Mouse (Mus musculus) heart, postnatal 0 days (tissue): ENCODE results near the gene Zfp575. TPM values are rescaled to one million over a fixed set of nuclear protein-coding genes. Genes with fewer than 3 reads are reported as not detected.

Experiments used
- ATAC-seq: fragments of 200-750 bp; cut with Nextera tagmentation; 2 replicates; pipeline ENCODE4 v1.8.0; 2017; ENCODE audit warnings: low read depth, moderate number of reproducible peaks, moderate library complexity; ENCODE audit not compliant: insufficient read depth
- DNase-seq: peaks from one replicate; pipeline ENCODE4 v3.0.0-alpha.2; 2016; ENCODE audit warnings: low spot score
- H3K27ac ChIP-seq: fragments of 300-500 bp; sonication (generic); 2 replicates; pipeline ENCODE4 v1.5.1; 2014; ENCODE audit warnings: low read depth, mild to moderate bottlenecking
- H3K27me3 ChIP-seq: fragments of 300-500 bp; sonication (generic); 2 replicates; pipeline ENCODE4 v1.6.1; 2014; ENCODE audit warnings: low read length, mixed read lengths; ENCODE audit not compliant: control insufficient read depth, insufficient read depth
- H3K36me3 ChIP-seq: fragments of 300-500 bp; sonication (generic); replicated peaks from 2 replicates; pipeline ENCODE4 v1.6.1; 2014; ENCODE audit warnings: low read length, mixed read lengths; ENCODE audit not compliant: control insufficient read depth, insufficient read depth
- H3K4me1 ChIP-seq: fragments of 300-500 bp; sonication (generic); 2 replicates; pipeline ENCODE4 v1.6.1; 2014; ENCODE audit warnings: antibody characterized with exemption; ENCODE audit not compliant: control insufficient read depth, insufficient read depth
- H3K4me2 ChIP-seq: fragments of 300-500 bp; sonication (generic); 2 replicates; pipeline ENCODE4 v1.6.1; 2014; ENCODE audit warnings: low read depth, mild to moderate bottlenecking, low read length, moderate library complexity
- H3K4me3 ChIP-seq: fragments of 300-500 bp; sonication (generic); 2 replicates; pipeline ENCODE4 v1.5.1; 2014; ENCODE audit warnings: low read depth, low read length
- H3K9ac ChIP-seq: fragments of 300-500 bp; sonication (generic); replicated peaks from 2 replicates; pipeline ENCODE4 v1.6.1; 2014; ENCODE audit warnings: low read depth, low read length, mixed read lengths
- H3K9me3 ChIP-seq: fragments of 300-500 bp; sonication (generic); replicated peaks from 2 replicates; pipeline ENCODE4 v1.6.1; 2016; ENCODE audit warnings: low read length; ENCODE audit not compliant: control insufficient read depth
- CTCF ChIP-seq: IDR thresholded peaks from 2 replicates; pipeline ENCODE4 v1.5.1; 2016; ENCODE audit warnings: antibody characterized with exemption, control low read depth, low read depth
- EP300 ChIP-seq: IDR thresholded peaks from 2 replicates; pipeline ENCODE4 v1.6.1; 2016; ENCODE audit warnings: antibody characterized with exemption, low read depth
- WGBS: fragments of 180-500 bp; shearing (Covaris S2); extraction: QIAGEN DNeasy Blood & Tissue Kit; methylation state at CpG from one replicate; pipeline ENCODE4 v1.1.7; 2014; 5-methylcytosine and 5-hydroxymethylcytosine counted together
- polyA plus RNA-seq: library from polyadenylated mRNA; unstranded; fragments of >200 nt; fragmentation: Nextera tagmentation; extraction: Ambion mirVana; gene quantifications from 2 replicates; pipeline ENCODE4 v1.2.1, GENCODE M21; 2015
- total RNA-seq: library from RNA; depleted of rRNA; stranded (reverse); fragments of >200 nt; gene quantifications from 2 replicates; pipeline ENCODE4 v1.2.3, GENCODE M21; 2014; ENCODE audit warnings: low replicate concordance; rRNA removed

Gene Zfp575
- total RNA-seq (0.04 TPM in 1 of 2 replicates, not detected in the other), polyA plus RNA-seq (0.58 and 0.67 TPM in 2 replicates)

DNA sequence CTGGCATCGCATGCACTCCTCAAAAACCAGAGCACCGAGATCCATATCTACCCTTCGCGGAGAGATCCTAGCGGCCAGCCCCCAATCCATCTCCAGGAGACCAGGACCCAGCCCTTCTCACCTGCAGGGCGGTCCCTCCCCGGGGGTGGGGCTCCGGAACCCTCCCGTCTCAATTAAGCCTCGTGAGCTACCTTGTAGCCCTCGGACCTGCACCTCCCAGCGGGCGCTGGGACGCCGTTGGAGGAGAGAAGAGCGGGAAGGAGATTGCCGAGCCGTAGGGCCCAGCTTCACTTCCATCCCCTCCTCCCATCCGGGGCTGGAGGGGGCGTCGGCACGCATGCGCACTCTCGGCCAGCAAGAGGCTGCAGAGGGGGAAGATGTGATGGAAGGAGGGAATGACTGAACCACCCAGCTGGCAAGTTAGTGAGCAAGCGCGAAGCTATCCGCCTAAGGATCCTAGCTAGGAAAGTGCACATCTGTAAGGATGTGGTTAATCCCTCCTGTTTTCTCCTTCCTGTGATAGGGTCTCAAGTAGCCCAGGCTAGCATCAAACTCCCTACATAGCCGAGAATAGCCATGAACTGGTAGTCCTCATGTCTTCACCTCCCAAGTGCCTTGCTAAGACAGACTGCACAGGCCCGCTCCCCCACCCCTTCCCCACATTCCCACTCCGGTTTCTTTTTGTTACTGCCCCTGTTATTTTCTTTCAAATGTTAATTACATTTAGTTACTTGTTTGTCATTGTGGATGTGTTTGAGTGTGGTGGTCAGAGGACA, at the start of gene Zfp575, which contains the start of gene Ethe1:
TSS of gene Zfp575 (minus strand) at position 312 of the 776 bp plus-strand sequence.
TSS of gene Ethe1 (plus strand) at position 214 of the 776 bp plus-strand sequence.
- 0 out of 2 replicates have a peak within 1 kb of the TSS, but pooled peaks have one; percentile 15 for H3K9ac ChIP-seq
- H3K9me3 ChIP-seq: no peaks in the 10 kb centered on the region
- no peaks in the 10 kb centered on the region for H3K4me1 ChIP-seq
- H3K36me3 ChIP-seq: no peaks in the 10 kb centered on the region
- 0 out of 2 replicates have a peak, but pooled peaks have one; percentile 35 for ATAC-seq
- H3K4me2 ChIP-seq: peak within 1 kb of the TSS; percentile 56
- peak; percentile 35 for DNase-seq
- WGBS: 8% methylated on average over 30 of the region's 30 CpGs
- H3K27me3 ChIP-seq: peaks cover 27% of the 10 kb centered on the region
- peak within 1 kb of the TSS; percentile 36 for H3K4me3 ChIP-seq
- no peak for TF ChIP-seq EP300
- no peak for TF ChIP-seq CTCF
- H3K27ac ChIP-seq: no peak within 1 kb of the TSS

DNA sequence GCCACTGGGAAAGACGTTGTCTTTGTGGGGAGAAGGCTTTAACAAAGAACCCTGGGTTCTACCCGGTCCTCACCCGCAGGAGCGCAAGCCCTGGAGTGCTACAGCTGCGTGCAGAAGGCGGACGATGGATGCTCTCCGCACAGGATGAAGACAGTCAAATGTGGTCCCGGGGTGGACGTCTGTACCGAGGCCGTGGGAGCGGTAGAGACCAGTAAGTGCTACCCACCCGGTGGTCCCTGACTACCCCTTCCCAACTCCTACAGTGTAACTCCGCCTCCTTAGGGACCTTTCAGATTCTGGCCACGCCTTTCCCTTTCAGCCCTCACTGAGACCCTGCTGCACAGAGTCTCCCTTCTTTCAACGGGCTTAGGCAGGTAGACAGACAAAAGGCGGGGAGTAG, 49.6 kb upstream of the Zfp575 start:
- Histone ChIP-seq H3K27ac (no peak overlapping the region), H3K9me3 (no peaks in the 10 kb centered on the region), H3K4me1 (no peaks in the 10 kb centered on the region), H3K4me2 (no peak overlapping the region), H3K4me3 (no peak overlapping the region), H3K9ac (no peak overlapping the region), H3K36me3 (no peaks in the 10 kb centered on the region), H3K27me3 (peaks cover 64% of the 10 kb centered on the region)
- no peak for TF ChIP-seq CTCF
- WGBS: 3% methylated on average over 17 of the region's 18 CpGs
- ATAC-seq (no peak), DNase-seq (no peak)

DNA sequence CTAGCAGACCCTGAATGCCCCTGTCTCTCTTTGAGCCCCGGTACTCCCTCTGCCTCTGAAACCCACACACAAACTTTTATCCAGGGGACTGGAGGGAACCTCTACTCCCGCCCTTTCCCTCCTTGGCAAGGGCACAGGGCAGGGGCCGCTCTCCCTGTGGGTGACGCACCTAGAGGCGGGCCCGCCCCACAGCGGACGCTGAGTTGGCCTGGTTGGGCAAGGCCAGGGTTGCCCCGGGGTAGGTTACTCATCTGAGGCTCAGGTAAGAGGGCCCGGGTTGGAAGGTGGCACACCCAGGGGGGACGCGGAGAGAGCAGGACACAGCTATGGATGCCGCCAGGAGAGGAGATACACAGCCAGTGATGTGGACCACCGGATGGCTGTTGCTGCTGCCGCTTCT, 48.8 kb upstream of the Zfp575 start, which contains the start of gene Lypd3:
TSS of gene Lypd3 (plus strand) at position 287 of the 400 bp plus-strand sequence.
- Histone ChIP-seq H3K4me3 (no peak within 1 kb of the TSS), H3K36me3 (no peaks in the 10 kb centered on the region), H3K27ac (no peak within 1 kb of the TSS), H3K9ac (no peak within 1 kb of the TSS), H3K4me1 (no peaks in the 10 kb centered on the region), H3K27me3 (peaks cover 56% of the 10 kb centered on the region), H3K9me3 (no peaks in the 10 kb centered on the region), H3K4me2 (no peak within 1 kb of the TSS)
- DNase-seq (no peak), ATAC-seq (no peak)
- TF ChIP-seq EP300 (no peak), CTCF (no peak)
- 19% methylated on average over 15 of the region's 15 CpGs for WGBS

DNA sequence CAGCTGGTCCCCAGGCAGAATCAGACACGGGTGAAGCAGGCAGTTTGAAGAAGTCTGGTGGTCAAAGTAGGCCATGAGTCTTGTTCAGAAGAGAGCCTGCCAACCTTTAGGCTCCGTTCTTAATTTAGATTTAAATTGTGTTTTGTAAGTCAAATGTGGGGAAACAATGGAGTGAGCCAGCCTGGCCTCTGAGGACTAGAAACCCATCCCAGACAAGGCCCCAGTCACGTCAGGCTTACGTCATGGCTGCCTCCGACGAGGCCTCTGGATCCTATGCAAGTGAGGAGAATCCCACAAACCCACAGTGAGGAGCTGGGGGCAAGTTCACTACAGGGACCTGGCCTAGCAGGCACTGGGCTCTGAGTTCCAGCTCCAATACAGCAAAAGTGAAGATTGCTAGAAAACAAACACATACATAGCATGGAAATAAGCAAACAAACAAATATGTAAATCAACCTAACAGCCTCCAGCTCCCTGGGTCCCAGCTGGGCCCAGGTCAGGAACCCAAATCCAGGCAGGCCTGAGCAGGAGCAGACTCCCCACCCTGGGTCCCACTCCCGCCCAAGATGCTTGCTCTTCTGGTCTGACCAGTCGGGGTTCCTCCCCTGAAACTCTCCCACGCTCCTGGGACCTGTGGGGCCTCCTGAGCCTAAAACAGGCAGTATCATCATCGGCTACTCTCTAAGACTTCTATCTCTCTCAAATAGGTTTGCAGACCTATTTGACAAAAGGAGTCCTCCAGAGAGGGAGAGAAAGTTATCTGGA, 42.9 kb upstream of the Zfp575 start:
- no peak overlapping the region for H3K4me2 ChIP-seq
- no peaks in the 10 kb centered on the region for H3K27me3 ChIP-seq
- H3K36me3 ChIP-seq: no peaks in the 10 kb centered on the region
- DNase-seq (no peak), ATAC-seq (no peak)
- WGBS: 83% methylated on average over 10 of the region's 10 CpGs
- H3K9ac ChIP-seq: no peak overlapping the region
- H3K4me1 ChIP-seq: peaks cover 3% of the 10 kb centered on the region; the same call in 1 of the 2 replicates
- no peaks in the 10 kb centered on the region for H3K9me3 ChIP-seq
- no peak overlapping the region for H3K27ac ChIP-seq
- TF ChIP-seq CTCF (no peak), EP300 (no peak)
- H3K4me3 ChIP-seq: no peak overlapping the region

DNA sequence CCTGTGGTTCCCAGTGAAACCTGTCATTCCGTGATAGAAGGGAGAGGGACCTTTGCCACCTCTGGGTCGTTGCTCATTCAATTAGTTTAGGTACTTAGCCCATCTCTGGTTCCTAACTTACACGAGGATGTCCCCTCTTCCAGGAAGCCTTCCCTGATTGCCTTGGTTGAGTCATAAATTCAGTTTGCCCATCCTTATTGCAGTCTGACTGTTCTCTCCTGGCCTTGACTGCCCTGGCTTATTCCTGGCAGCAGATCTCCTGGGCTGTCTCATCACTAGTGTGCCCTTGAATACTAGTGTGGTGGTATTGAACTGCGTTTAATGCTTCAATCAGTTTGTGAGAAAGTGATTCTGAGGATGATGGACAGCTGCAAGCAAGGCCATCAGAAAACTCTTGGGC, 42.2 kb upstream of the Zfp575 start:
- H3K9me3 ChIP-seq: no peaks in the 10 kb centered on the region
- H3K27ac ChIP-seq: no peak overlapping the region
- no peak overlapping the region for H3K9ac ChIP-seq
- DNase-seq (no peak), ATAC-seq (no peak)
- H3K27me3 ChIP-seq: no peaks in the 10 kb centered on the region
- 76% methylated on average over 4 of the region's 4 CpGs for WGBS
- no peaks in the 10 kb centered on the region for H3K36me3 ChIP-seq
- H3K4me2 ChIP-seq: no peak overlapping the region
- H3K4me3 ChIP-seq: no peak overlapping the region
- peaks cover 3% of the 10 kb centered on the region; the same call in 1 of the 2 replicates for H3K4me1 ChIP-seq
- TF ChIP-seq CTCF (no peak), EP300 (no peak)
